In the genomic region with DNA sequence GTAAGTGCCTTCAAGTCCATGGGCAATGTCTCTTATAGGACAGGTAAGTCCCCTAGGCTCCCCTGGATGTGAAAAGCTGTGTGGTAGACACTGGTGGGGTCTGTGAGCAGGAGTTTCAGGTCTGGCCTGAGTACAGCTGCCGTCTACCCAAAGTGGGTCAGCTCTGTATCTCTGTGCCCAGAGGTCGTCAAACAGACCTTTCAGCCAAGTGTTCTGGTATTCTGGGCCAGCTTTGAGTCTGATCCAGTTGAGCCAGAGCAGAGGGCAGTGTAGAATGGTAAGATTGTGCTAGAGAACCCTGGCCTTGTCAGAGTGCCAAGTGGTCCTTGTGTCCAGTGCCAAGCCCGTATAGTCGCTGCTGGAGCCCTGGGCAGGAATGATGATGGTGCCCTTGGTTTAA, we compare ENCODE assay signal across 17 mouse cellular contexts. TPM values are rescaled to one million over a fixed set of nuclear protein-coding genes. Genes with fewer than 3 reads are reported as not detected.
DNase-seq lines count a peak whose midpoint lies in the region; ATAC-seq and TF ChIP-seq lines count a peak whose summit lies in the region.
"Had no signal": no experiment of that assay in that cellular context is flagged by ENCODE, and none has a peak within 500 bp of the region (broad histone marks: within the 10 kb centered on the region; RNA-seq: fewer than 3 reads in every experiment).

No protein-coding gene starts in this region.

- H3K27ac ChIP-seq in heart, postnatal 0 days (ENCODE audit: low read depth): no peak overlapping the region
- H3K27ac ChIP-seq in heart, embryonic 10.5 days: no peak overlapping the region
- H3K27ac ChIP-seq: heart, embryonic 15.5 days; intestine, embryonic 15.5 days; liver, embryonic 12.5 days had no signal

- H3K9ac ChIP-seq in heart, postnatal 0 days (replicated peaks; ENCODE audit: low read depth, low read length): no peak overlapping the region
- H3K9ac ChIP-seq: heart, embryonic 15.5 days; intestine, embryonic 15.5 days; liver, embryonic 12.5 days had no signal

- 36% methylated on average over 4 of the region's 4 CpGs for WGBS in heart, postnatal 0 days
- 72% methylated on average over 4 of the region's 4 CpGs for WGBS in heart, embryonic 10.5 days

- no peak for TF ChIP-seq CTCF in heart, postnatal 0 days (IDR thresholded peaks at IDR 0.05; ENCODE audit: low read depth)

- peak; percentile 50 for ATAC-seq in heart, postnatal 0 days (ENCODE audit: insufficient read depth, low read depth)
- ATAC-seq: intestine, embryonic 15.5 days; liver, embryonic 12.5 days; lung, postnatal 0 days; Patski had no signal

- no peak overlapping the region for H3K4me2 ChIP-seq in heart, postnatal 0 days (ENCODE audit: low read depth, low read length)
- H3K4me2 ChIP-seq: heart, embryonic 15.5 days; intestine, embryonic 15.5 days; liver, embryonic 12.5 days had no signal

- no peak overlapping the region for H3K4me3 ChIP-seq in heart, postnatal 0 days (ENCODE audit: low read depth, low read length)
- no peak overlapping the region for H3K4me3 ChIP-seq in heart, embryonic 10.5 days
- H3K4me3 ChIP-seq: heart, embryonic 15.5 days; intestine, embryonic 15.5 days; liver, embryonic 12.5 days had no signal

- no peak for TF ChIP-seq EP300 in heart, postnatal 0 days (IDR thresholded peaks at IDR 0.05; ENCODE audit: low read depth)

- H3K4me1 ChIP-seq in heart, postnatal 0 days (ENCODE audit: control insufficient read depth, insufficient read depth): peaks cover 7% of the 10 kb centered on the region
- peaks cover 7% of the 10 kb centered on the region for H3K4me1 ChIP-seq in heart, embryonic 10.5 days
- H3K4me1 ChIP-seq: intestine, embryonic 15.5 days; liver, embryonic 12.5 days had no signal

- peaks cover 90% of the 10 kb centered on the region for H3K27me3 ChIP-seq in heart, postnatal 0 days (ENCODE audit: control insufficient read depth, insufficient read depth, low read length)
- peaks cover 93% of the 10 kb centered on the region for H3K27me3 ChIP-seq in heart, embryonic 10.5 days (ENCODE audit: insufficient read depth, poor library complexity, severe bottlenecking)

- no peaks in the 10 kb centered on the region for H3K36me3 ChIP-seq in heart, postnatal 0 days (replicated peaks; ENCODE audit: control insufficient read depth, insufficient read depth, low read length)
- no peaks in the 10 kb centered on the region for H3K36me3 ChIP-seq in heart, embryonic 10.5 days
- H3K36me3 ChIP-seq: heart, embryonic 15.5 days; intestine, embryonic 15.5 days; liver, embryonic 12.5 days had no signal

- DNase-seq in heart, postnatal 0 days (ENCODE audit: low spot score): no peak
- no peak for DNase-seq in heart, embryonic 10.5 days (ENCODE audit: low spot score)
- DNase-seq in layer of hippocampus, adult 11-12 months (ENCODE audit: low spot score): peak; percentile 40
- DNase-seq in layer of hippocampus, adult 9-10 months (ENCODE audit: low spot score): no peak
- DNase-seq in cerebellum, postnatal 14 days: peak; percentile 51 to 58
- peak; percentile 58 for DNase-seq in layer of hippocampus, adult 9-11 months
- no peak for DNase-seq in adrenal gland, postnatal 36 days
- DNase-seq: embryo, embryonic 11 days; spleen, adult 18-20 months had no signal

- H3K9me3 ChIP-seq in heart, postnatal 0 days (replicated peaks; ENCODE audit: control insufficient read depth, low read length): no peaks in the 10 kb centered on the region
- no peaks in the 10 kb centered on the region for H3K9me3 ChIP-seq in heart, embryonic 10.5 days
- H3K9me3 ChIP-seq: heart, embryonic 15.5 days; intestine, embryonic 15.5 days; liver, embryonic 12.5 days had no signal

RNA-seq across cellular contexts. Expression of a gene that starts 6.3 kb away (rescaled TPM):
- total RNA-seq in heart, postnatal 0 days (2014; rRNA removed; ENCODE audit: low replicate concordance): not detected in 2 replicates
- not detected in 2 replicates for polyA plus RNA-seq in heart, postnatal 0 days (2015; fragmentation: Nextera tagmentation; extraction: Ambion mirVana)
- polyA plus RNA-seq in heart, embryonic 10.5 days (2016; fragmentation: Nextera tagmentation; extraction: Ambion mirVana): 0.22 and 0.70 TPM in 2 replicates
- not detected for total RNA-seq in adrenal gland, postnatal 36 days (2021)
- total RNA-seq: megakaryocyte-erythroid progenitor cell, adult 5-6 weeks had no signal
- polyA plus RNA-seq: lung, postnatal 0 days; Patski; urinary bladder, adult 2 months had no signal

RNA-seq across cellular contexts. Expression of a gene that starts 48.1 kb away (rescaled TPM):
- total RNA-seq in heart, postnatal 0 days (2014; rRNA removed; ENCODE audit: low replicate concordance): 1.3 and 4.3 TPM in 2 replicates
- 1.6 and 1.9 TPM in 2 replicates for polyA plus RNA-seq in heart, postnatal 0 days (2015; fragmentation: Nextera tagmentation; extraction: Ambion mirVana)
- 13.5 and 20.4 TPM in 2 replicates for polyA plus RNA-seq in heart, embryonic 10.5 days (2016; fragmentation: Nextera tagmentation; extraction: Ambion mirVana)
- total RNA-seq in adrenal gland, postnatal 36 days (2021): 1 to 10 TPM; 4.4 to 4.6 TPM
- total RNA-seq: CH12.LX; megakaryocyte-erythroid progenitor cell, adult 5-6 weeks had no signal

Comparison
In these comparisons a context has a peak if more than half of its experiments do, and no peak if none do; other contexts are left out.
1. DNase-seq: peak in layer of hippocampus, adult 11-12 months (single experiment), cerebellum, postnatal 14 days (2 of 2) and layer of hippocampus, adult 9-11 months (single experiment); none in heart, postnatal 0 days (single experiment), heart, embryonic 10.5 days (single experiment), layer of hippocampus, adult 9-10 months (single experiment) and adrenal gland, postnatal 36 days (0 of 2).